Mouse (Mus musculus) stomach, postnatal 0 days (tissue): ENCODE data around the gene Supt3.

Experiments used
- CTCF ChIP-seq: IDR thresholded peaks from 2 replicates; pipeline ENCODE4 v1.5.1; 2016; ENCODE audit warnings: antibody characterized with exemption, low read depth, mild to moderate bottlenecking, moderate library complexity
- EP300 ChIP-seq: optimal IDR thresholded peaks from 2 replicates; pipeline ENCODE3; 2016; ENCODE audit warnings: antibody characterized with exemption

DNA sequence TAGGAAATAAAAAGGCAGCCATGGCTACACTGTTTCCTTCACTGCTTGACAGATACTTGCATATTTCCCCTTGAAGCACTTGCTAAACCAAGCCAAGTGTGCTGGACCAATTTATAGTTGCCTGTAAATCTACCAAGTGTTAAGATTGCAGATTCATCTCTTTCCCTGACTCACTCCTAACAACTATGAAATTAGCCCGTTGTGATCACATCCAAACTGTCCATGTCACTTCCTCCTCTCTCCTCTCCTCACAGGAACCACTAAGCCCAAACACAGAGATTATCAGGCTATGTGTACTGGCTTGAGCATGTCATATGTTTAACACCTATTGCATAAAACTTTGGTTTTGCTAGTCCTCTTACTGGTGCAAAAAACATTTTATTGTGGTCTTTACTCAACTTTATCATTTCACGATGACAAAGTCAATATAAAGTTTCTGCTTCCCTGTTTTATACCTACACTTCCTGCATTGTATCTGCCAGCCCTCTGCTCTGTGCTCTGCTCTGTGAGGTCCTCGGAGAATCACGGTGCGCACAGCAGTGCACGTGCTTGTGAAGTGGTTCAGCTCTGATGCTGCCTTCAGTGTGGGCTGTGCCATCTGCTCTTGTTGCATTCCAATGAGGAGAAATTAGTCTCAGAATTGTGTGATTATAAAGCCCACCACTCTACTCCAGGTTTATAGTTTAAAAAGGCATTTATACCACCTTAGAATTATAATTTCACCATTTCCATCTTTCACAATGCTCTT is 186.3 kb downstream of the Supt3 start:
- TF ChIP-seq CTCF (no peak), EP300 (no peak)
